Mouse (Mus musculus): Measurements from ENCODE around the gene Zfp239. TPM values are rescaled to one million over a fixed set of nuclear protein-coding genes. Genes with fewer than 3 reads are reported as not detected.
A peak's percentile ranks its signal among the peaks of the same experiment; 100 is the strongest.
"Not testable (repeated sequence)": the region's sequence is repeated elsewhere in the genome, so short reads cannot be mapped to it uniquely, and the experiment has no call there.

Zfp239 gene
- polyA plus RNA-seq, 1 experiment from 2014 or later: 15.5 TPM

DNA sequence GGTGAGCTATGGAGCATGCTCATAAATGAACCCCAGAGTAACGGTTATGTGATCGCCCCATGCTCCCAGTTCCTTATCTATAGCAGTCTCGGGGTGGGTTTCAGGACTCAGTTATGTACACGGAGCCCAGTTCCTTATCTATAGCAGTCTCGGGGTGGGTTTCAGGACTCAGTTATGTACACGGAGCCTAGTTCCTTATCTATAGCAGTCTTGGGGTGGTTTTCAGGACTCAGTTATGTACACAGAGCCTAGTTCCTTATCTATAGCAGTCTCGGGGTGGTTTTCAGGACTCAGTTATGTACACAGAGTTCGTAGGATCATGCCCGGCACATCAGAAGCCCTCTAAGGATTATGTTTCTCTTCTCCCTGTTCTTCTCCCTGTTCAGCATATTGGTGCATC lies 17.3 kb upstream of the Zfp239 start:
- no peaks in the 10 kb centered on the region for H3K4me1 ChIP-seq (ENCODE audit: control insufficient read depth, insufficient read depth, low read length)
- DNase-seq (ENCODE audit: low spot score) (no peak), ATAC-seq (replicated peaks; ENCODE audit: insufficient number of reproducible peaks, low FRiP score, low TSS enrichment, low read depth) (no peak)
- no peak overlapping the region for H3K4me3 ChIP-seq (ENCODE audit: low read depth, low read length)
- no peaks in the 10 kb centered on the region for H3K27me3 ChIP-seq (ENCODE audit: control insufficient read depth, insufficient read depth, low read length)
- H3K9me3 ChIP-seq (replicated peaks; ENCODE audit: control insufficient read depth, low read length): no peaks in the 10 kb centered on the region
- no peak overlapping the region for H3K4me2 ChIP-seq (ENCODE audit: low read depth, low read length)
- peaks cover 19% of the 10 kb centered on the region for H3K36me3 ChIP-seq (replicated peaks; ENCODE audit: control insufficient read depth, insufficient read depth, low read depth, low read length)
- no peak overlapping the region for H3K27ac ChIP-seq (replicated peaks; ENCODE audit: low read depth, low read length)
- 96% methylated on average over 9 of the region's 9 CpGs for WGBS
- no peak overlapping the region for H3K9ac ChIP-seq (replicated peaks; ENCODE audit: low read length)

DNA sequence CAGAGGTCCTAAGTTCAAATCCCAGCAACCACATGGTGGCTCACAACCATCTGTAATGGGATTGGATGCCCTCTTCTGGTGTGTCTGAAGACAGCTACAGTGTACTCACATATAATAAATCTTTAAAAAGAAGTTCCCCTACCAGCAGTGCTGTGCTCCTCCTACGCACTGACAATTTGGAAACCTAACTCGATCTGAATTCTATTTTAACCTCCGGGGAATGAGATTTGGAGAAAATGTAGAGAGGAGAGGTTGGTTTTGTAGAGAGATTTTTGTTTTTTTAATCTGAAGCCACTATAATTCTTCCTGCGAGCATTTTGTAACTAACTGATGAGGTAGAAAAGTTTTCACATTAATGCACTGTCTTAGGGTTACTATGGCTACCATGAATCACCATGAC lies 15.2 kb upstream of the Zfp239 start:
- WGBS: 95% methylated on average over 4 of the region's 4 CpGs
- not testable (repeated sequence) for ATAC-seq (replicated peaks; ENCODE audit: insufficient number of reproducible peaks, low FRiP score, low TSS enrichment, low read depth)

GRCm38 (mm10) chr6:117847772-117848171 lies 14.1 kb upstream of the Zfp239 start:
- WGBS: 87% methylated on average over 2 of the region's 2 CpGs
- H3K36me3 ChIP-seq (replicated peaks; ENCODE audit: control insufficient read depth, insufficient read depth, low read depth, low read length): peaks cover 19% of the 10 kb centered on the region
- DNase-seq (ENCODE audit: low spot score): no peak

More for the DNA sequence above, 15.2 kb upstream of the Zfp239 start:
- H3K4me1 ChIP-seq (ENCODE audit: control insufficient read depth, insufficient read depth, low read length); DNase-seq (ENCODE audit: low spot score); H3K4me3 ChIP-seq (ENCODE audit: low read depth, low read length); H3K9me3 ChIP-seq (replicated peaks; ENCODE audit: control insufficient read depth, low read length); H3K4me2 ChIP-seq (ENCODE audit: low read depth, low read length); H3K9ac ChIP-seq (replicated peaks; ENCODE audit: low read length); H3K27me3 ChIP-seq (ENCODE audit: control insufficient read depth, insufficient read depth, low read length); H3K27ac ChIP-seq (replicated peaks; ENCODE audit: low read depth, low read length): not testable (repeated sequence)
- peaks cover 19% of the 10 kb centered on the region for H3K36me3 ChIP-seq (replicated peaks; ENCODE audit: control insufficient read depth, insufficient read depth, low read depth, low read length)

DNA sequence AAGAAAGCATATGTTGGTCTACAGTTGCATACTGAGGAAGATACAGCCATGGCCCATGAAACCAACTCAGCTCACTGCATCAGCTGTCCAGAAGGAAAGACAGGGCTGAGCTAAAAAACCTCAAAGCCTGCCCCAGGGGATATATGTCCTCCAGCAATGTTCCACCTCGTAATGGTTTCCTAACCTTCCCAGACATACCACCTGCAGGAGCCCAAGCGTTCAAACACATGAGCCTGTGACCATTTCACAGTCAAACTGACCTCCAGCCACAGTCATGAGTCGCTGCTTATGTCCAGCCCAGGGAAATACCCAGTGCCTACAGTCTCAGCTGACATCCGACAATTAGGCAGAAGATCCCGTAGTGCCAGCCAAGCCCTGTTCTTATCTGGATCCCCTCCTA lies 13.3 kb upstream of the Zfp239 start:
- Histone ChIP-seq H3K4me3 (ENCODE audit: low read depth, low read length) (no peak overlapping the region), H3K36me3 (replicated peaks; ENCODE audit: control insufficient read depth, insufficient read depth, low read depth, low read length) (peaks cover 19% of the 10 kb centered on the region), H3K9ac (replicated peaks; ENCODE audit: low read length) (no peak overlapping the region), H3K4me2 (ENCODE audit: low read depth, low read length) (no peak overlapping the region), H3K27ac (replicated peaks; ENCODE audit: low read depth, low read length) (no peak overlapping the region), H3K4me1 (ENCODE audit: control insufficient read depth, insufficient read depth, low read length) (no peaks in the 10 kb centered on the region), H3K9me3 (replicated peaks; ENCODE audit: control insufficient read depth, low read length) (no peaks in the 10 kb centered on the region), H3K27me3 (ENCODE audit: control insufficient read depth, insufficient read depth, low read length) (no peaks in the 10 kb centered on the region)
- no peak for DNase-seq (ENCODE audit: low spot score)
- 93% methylated on average over 5 of the region's 5 CpGs for WGBS
- ATAC-seq (replicated peaks; ENCODE audit: insufficient number of reproducible peaks, low FRiP score, low TSS enrichment, low read depth): no peak

More at GRCm38 (mm10) chr6:117847772-117848171, 14.1 kb upstream of the Zfp239 start:
- Histone ChIP-seq H3K27ac (replicated peaks; ENCODE audit: low read depth, low read length) (no peak overlapping the region), H3K4me2 (ENCODE audit: low read depth, low read length) (no peak overlapping the region), H3K4me3 (ENCODE audit: low read depth, low read length) (no peak overlapping the region), H3K9ac (replicated peaks; ENCODE audit: low read length) (no peak overlapping the region), H3K9me3 (replicated peaks; ENCODE audit: control insufficient read depth, low read length) (no peaks in the 10 kb centered on the region), H3K27me3 (ENCODE audit: control insufficient read depth, insufficient read depth, low read length) (no peaks in the 10 kb centered on the region), H3K4me1 (ENCODE audit: control insufficient read depth, insufficient read depth, low read length) (no peaks in the 10 kb centered on the region)
- ATAC-seq (replicated peaks; ENCODE audit: insufficient number of reproducible peaks, low FRiP score, low TSS enrichment, low read depth): no peak

- no peaks in the 10 kb centered on the region for H3K4me1 ChIP-seq (ENCODE audit: control insufficient read depth, insufficient read depth, low read length)
- no peak overlapping the region for H3K4me2 ChIP-seq (ENCODE audit: low read depth, low read length)
- H3K4me3 ChIP-seq (ENCODE audit: low read depth, low read length): no peak overlapping the region
- no peak overlapping the region for H3K27ac ChIP-seq (replicated peaks; ENCODE audit: low read depth, low read length)
- DNase-seq (ENCODE audit: low spot score): no peak
- no peak overlapping the region for H3K9ac ChIP-seq (replicated peaks; ENCODE audit: low read length)
- WGBS: 59% methylated on average over 2 of the region's 2 CpGs
- peaks cover 4% of the 10 kb centered on the region; the same call in 1 of the 2 replicates for H3K36me3 ChIP-seq (replicated peaks; ENCODE audit: control insufficient read depth, insufficient read depth, low read depth, low read length)
- no peaks in the 10 kb centered on the region for H3K27me3 ChIP-seq (ENCODE audit: control insufficient read depth, insufficient read depth, low read length)
- ATAC-seq (replicated peaks; ENCODE audit: insufficient number of reproducible peaks, low FRiP score, low TSS enrichment, low read depth): no peak
- H3K9me3 ChIP-seq (replicated peaks; ENCODE audit: control insufficient read depth, low read length): no peaks in the 10 kb centered on the region
Observed at GRCm38 (mm10) chr6:117851747-117852146, 10.2 kb upstream of the Zfp239 start.

- no peak for ATAC-seq (replicated peaks; ENCODE audit: insufficient number of reproducible peaks, low FRiP score, low TSS enrichment, low read depth)
- DNase-seq (ENCODE audit: low spot score): no peak
- Histone ChIP-seq H3K27ac (replicated peaks; ENCODE audit: low read depth, low read length) (no peak overlapping the region), H3K4me1 (ENCODE audit: control insufficient read depth, insufficient read depth, low read length) (no peaks in the 10 kb centered on the region), H3K27me3 (ENCODE audit: control insufficient read depth, insufficient read depth, low read length) (no peaks in the 10 kb centered on the region), H3K4me2 (ENCODE audit: low read depth, low read length) (no peak overlapping the region), H3K9me3 (replicated peaks; ENCODE audit: control insufficient read depth, low read length) (no peaks in the 10 kb centered on the region), H3K36me3 (replicated peaks; ENCODE audit: control insufficient read depth, insufficient read depth, low read depth, low read length) (no peaks in the 10 kb centered on the region), H3K4me3 (ENCODE audit: low read depth, low read length) (no peak overlapping the region), H3K9ac (replicated peaks; ENCODE audit: low read length) (no peak overlapping the region)
- WGBS: 95% methylated on average over 1 of the region's 1 CpGs
Observed at GRCm38 (mm10) chr6:117857990-117858389, 3.9 kb upstream of the Zfp239 start.

DNA sequence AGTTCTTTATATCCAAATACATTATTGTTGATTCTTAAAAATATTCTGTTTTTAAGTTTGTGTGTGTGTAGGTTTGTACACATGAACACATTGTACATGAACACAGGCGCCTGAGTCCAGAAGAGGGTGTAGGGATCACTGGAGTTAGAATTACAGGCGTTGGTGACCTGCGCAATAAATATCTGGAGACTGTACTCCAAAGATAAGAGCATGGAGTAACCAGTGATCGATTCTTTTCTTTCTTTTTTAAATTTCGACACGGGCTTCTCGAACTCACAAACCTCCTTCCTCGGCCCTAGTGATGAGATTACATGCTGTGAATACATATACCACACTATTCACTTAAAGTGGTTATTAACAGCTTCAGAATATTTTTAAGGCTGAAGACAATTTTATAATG lies 565 bp downstream of the Zfp239 start:
- WGBS: 75% methylated on average over 8 of the region's 8 CpGs
- H3K9ac ChIP-seq (replicated peaks; ENCODE audit: low read length): no peak overlapping the region
- H3K4me3 ChIP-seq (ENCODE audit: low read depth, low read length): peak overlapping the region; percentile 73
- H3K27ac ChIP-seq (replicated peaks; ENCODE audit: low read depth, low read length): no peak overlapping the region
- ATAC-seq (replicated peaks; ENCODE audit: insufficient number of reproducible peaks, low FRiP score, low TSS enrichment, low read depth) (no peak), DNase-seq (ENCODE audit: low spot score) (no peak)
- peak overlapping the region; percentile 87 for H3K4me2 ChIP-seq (ENCODE audit: low read depth, low read length)
- H3K4me1 ChIP-seq (ENCODE audit: control insufficient read depth, insufficient read depth, low read length): no peaks in the 10 kb centered on the region
- H3K9me3 ChIP-seq (replicated peaks; ENCODE audit: control insufficient read depth, low read length): no peaks in the 10 kb centered on the region
- no peaks in the 10 kb centered on the region for H3K27me3 ChIP-seq (ENCODE audit: control insufficient read depth, insufficient read depth, low read length)
- H3K36me3 ChIP-seq (replicated peaks; ENCODE audit: control insufficient read depth, insufficient read depth, low read depth, low read length): no peaks in the 10 kb centered on the region

DNA sequence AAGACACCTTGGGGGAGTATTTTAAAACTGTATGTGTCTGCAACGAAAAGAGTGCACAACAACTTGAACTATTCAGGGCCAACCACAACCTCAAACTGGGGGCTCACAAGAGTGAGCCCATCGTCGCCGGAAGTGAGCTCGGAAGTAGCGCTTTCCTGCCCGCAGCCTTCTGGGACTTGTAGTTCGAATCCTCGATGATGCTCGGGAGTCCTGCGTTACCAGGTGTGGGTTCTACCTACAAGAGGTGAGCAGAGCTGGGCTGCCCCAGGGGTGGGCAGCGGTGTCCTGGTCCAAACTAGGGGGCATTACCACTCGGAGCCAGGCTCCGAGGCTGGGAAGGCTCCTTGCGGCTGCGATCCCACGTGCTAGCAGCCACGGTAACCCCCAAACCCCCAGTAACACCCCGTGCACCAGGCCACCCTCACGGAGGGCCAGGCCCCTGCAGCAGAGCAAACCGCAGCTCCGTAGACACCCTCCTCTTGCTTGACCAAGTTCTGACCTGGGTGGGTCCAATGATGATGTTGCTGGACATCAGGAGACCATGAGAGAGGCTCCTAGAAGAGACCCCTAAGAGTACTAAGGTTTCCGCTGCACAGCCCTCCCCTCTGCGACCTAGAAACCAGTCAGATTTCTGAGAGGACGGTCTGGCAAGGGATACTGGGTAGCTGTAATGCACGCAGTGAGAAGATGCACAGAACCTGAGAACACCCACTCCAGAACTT lies 1.2 kb downstream of the Zfp239 start:
- peak; percentile 86 for DNase-seq (ENCODE audit: low spot score)
- peak overlapping the region; percentile 80 for H3K9ac ChIP-seq (replicated peaks; ENCODE audit: low read length)
- WGBS: 2% methylated on average over 26 of the region's 26 CpGs
- peak overlapping the region; percentile 73 for H3K4me3 ChIP-seq (ENCODE audit: low read depth, low read length)
- no peaks in the 10 kb centered on the region for H3K4me1 ChIP-seq (ENCODE audit: control insufficient read depth, insufficient read depth, low read length)
- peak overlapping the region; percentile 87 for H3K4me2 ChIP-seq (ENCODE audit: low read depth, low read length)
- ATAC-seq (replicated peaks; ENCODE audit: insufficient number of reproducible peaks, low FRiP score, low TSS enrichment, low read depth): peak; percentile 81
- H3K36me3 ChIP-seq (replicated peaks; ENCODE audit: control insufficient read depth, insufficient read depth, low read depth, low read length): no peaks in the 10 kb centered on the region
- H3K27ac ChIP-seq (replicated peaks; ENCODE audit: low read depth, low read length): no peak overlapping the region
- H3K9me3 ChIP-seq (replicated peaks; ENCODE audit: control insufficient read depth, low read length): no peaks in the 10 kb centered on the region
- no peaks in the 10 kb centered on the region for H3K27me3 ChIP-seq (ENCODE audit: control insufficient read depth, insufficient read depth, low read length)

Data from embryonic facial prominence, embryonic 11.5 days (tissue).